Mouse (Mus musculus): ENCODE measurements at regions not wholly inside any gene's neighbourhood (a gene's known extent, or its start where the extent isn't known, plus 50 kb on each side); places are given as distances from the start of the nearest gene placed in this dataset.

GRCm38 (mm10) chr1:143053599-143053998 lies 586.9 kb upstream of the B3galt2 start:
- 89% methylated on average over 2 of the region's 2 CpGs for WGBS
- DNase-seq (ENCODE audit: low spot score) (no peak), ATAC-seq (ENCODE audit: low FRiP score) (no peak)
- H3K27ac ChIP-seq (ENCODE audit: low read depth, low read length), result no peak overlapping the region
- no peaks in the 10 kb centered on the region for H3K36me3 ChIP-seq (ENCODE audit: control insufficient read depth, insufficient read depth, low read length)
- no peaks in the 10 kb centered on the region for H3K9me3 ChIP-seq (ENCODE audit: control insufficient read depth, low read length)
- no peak overlapping the region for H3K4me2 ChIP-seq (replicated peaks; ENCODE audit: low read depth, low read length)
- H3K4me1 ChIP-seq (replicated peaks; ENCODE audit: control insufficient read depth, insufficient read depth, low read length), result no peaks in the 10 kb centered on the region
- H3K9ac ChIP-seq (ENCODE audit: low read depth, low read length), result no peak overlapping the region
- no peaks in the 10 kb centered on the region for H3K27me3 ChIP-seq (ENCODE audit: control insufficient read depth, insufficient read depth, low read length)
- no peak overlapping the region for H3K4me3 ChIP-seq (ENCODE audit: low read depth, low read length)

GRCm38 (mm10) chr1:143054451-143055024 lies 585.9 kb upstream of the B3galt2 start:
- H3K9ac ChIP-seq (ENCODE audit: low read depth, low read length), result no peak overlapping the region
- no peak overlapping the region for H3K4me3 ChIP-seq (ENCODE audit: low read depth, low read length)
- H3K4me1 ChIP-seq (replicated peaks; ENCODE audit: control insufficient read depth, insufficient read depth, low read length), result no peaks in the 10 kb centered on the region
- 75% methylated on average over 3 of the region's 3 CpGs for WGBS
- H3K27ac ChIP-seq (ENCODE audit: low read depth, low read length), result no peak overlapping the region
- no peaks in the 10 kb centered on the region for H3K9me3 ChIP-seq (ENCODE audit: control insufficient read depth, low read length)
- no peaks in the 10 kb centered on the region for H3K27me3 ChIP-seq (ENCODE audit: control insufficient read depth, insufficient read depth, low read length)
- no peak for DNase-seq (ENCODE audit: low spot score)
- no peaks in the 10 kb centered on the region for H3K36me3 ChIP-seq (ENCODE audit: control insufficient read depth, insufficient read depth, low read length)
- no peak for ATAC-seq (ENCODE audit: low FRiP score)
- H3K4me2 ChIP-seq (replicated peaks; ENCODE audit: low read depth, low read length), result no peak overlapping the region

- 60% methylated on average over 4 of the region's 4 CpGs for WGBS
- no peaks in the 10 kb centered on the region for H3K9me3 ChIP-seq (ENCODE audit: control insufficient read depth, low read length)
- ATAC-seq (ENCODE audit: low FRiP score), result peak; percentile 55; the same call in 1 of the 2 replicates
- no peaks in the 10 kb centered on the region for H3K36me3 ChIP-seq (ENCODE audit: control insufficient read depth, insufficient read depth, low read length)
- no peak overlapping the region for H3K4me2 ChIP-seq (replicated peaks; ENCODE audit: low read depth, low read length)
- no peak overlapping the region for H3K27ac ChIP-seq (ENCODE audit: low read depth, low read length)
- no peak overlapping the region for H3K9ac ChIP-seq (ENCODE audit: low read depth, low read length)
- no peak for DNase-seq (ENCODE audit: low spot score)
- H3K27me3 ChIP-seq (ENCODE audit: control insufficient read depth, insufficient read depth, low read length), result no peaks in the 10 kb centered on the region
- no peak overlapping the region for H3K4me3 ChIP-seq (ENCODE audit: low read depth, low read length)
- no peaks in the 10 kb centered on the region for H3K4me1 ChIP-seq (replicated peaks; ENCODE audit: control insufficient read depth, insufficient read depth, low read length)
These were observed 579.5 kb upstream of the B3galt2 start for GRCm38 (mm10) chr1:143060698-143061576.

GRCm38 (mm10) chr1:143065493-143065892 lies 575.0 kb upstream of the B3galt2 start:
- Histone ChIP-seq H3K9me3 (ENCODE audit: control insufficient read depth, low read length) (no peaks in the 10 kb centered on the region), H3K4me3 (ENCODE audit: low read depth, low read length) (no peak overlapping the region), H3K36me3 (ENCODE audit: control insufficient read depth, insufficient read depth, low read length) (no peaks in the 10 kb centered on the region), H3K9ac (ENCODE audit: low read depth, low read length) (no peak overlapping the region), H3K4me1 (replicated peaks; ENCODE audit: control insufficient read depth, insufficient read depth, low read length) (no peaks in the 10 kb centered on the region), H3K27me3 (ENCODE audit: control insufficient read depth, insufficient read depth, low read length) (no peaks in the 10 kb centered on the region), H3K27ac (ENCODE audit: low read depth, low read length) (no peak overlapping the region), H3K4me2 (replicated peaks; ENCODE audit: low read depth, low read length) (no peak overlapping the region)
- DNase-seq (ENCODE audit: low spot score) (no peak), ATAC-seq (ENCODE audit: low FRiP score) (no peak)

DNA sequence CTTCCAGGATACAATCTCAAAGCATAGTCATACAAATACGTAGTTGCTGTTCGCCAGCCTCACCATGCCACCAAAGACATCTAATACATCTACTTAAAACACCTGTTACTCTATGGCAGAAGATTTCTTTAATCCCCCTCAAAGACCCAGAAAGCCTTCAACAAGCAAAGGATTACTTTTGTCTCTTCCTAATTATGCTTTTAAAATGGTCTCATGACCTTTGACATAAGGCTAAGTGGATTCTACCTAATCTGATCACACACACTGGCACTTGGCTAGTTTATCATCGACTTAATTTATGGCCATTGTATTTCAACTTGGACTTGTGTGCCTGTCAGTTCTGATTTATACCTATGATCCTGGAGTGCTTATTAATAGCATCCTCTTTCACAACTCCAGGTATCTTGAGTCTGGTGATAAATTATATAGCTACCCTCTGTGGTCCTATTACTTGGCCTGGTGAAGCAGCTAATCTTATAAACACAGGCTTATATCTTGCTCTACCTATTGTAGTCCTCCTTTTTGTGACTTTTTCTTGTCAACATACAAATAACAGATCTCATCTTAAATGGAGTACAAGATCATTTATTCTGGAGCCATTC lies 568.6 kb upstream of the B3galt2 start:
- ATAC-seq (ENCODE audit: low FRiP score), result no peak
- no peaks in the 10 kb centered on the region for H3K4me1 ChIP-seq (replicated peaks; ENCODE audit: control insufficient read depth, insufficient read depth, low read length)
- WGBS, result 88% methylated on average over 3 of the region's 3 CpGs

GRCm38 (mm10) chr1:143074999-143075398 lies 565.5 kb upstream of the B3galt2 start:
- ATAC-seq (ENCODE audit: low FRiP score) (no peak), DNase-seq (ENCODE audit: low spot score) (no peak)
- no peaks in the 10 kb centered on the region for H3K36me3 ChIP-seq (ENCODE audit: control insufficient read depth, insufficient read depth, low read length)
- H3K27me3 ChIP-seq (ENCODE audit: control insufficient read depth, insufficient read depth, low read length), result no peaks in the 10 kb centered on the region
- H3K27ac ChIP-seq (ENCODE audit: low read depth, low read length), result no peak overlapping the region
- no peaks in the 10 kb centered on the region for H3K4me1 ChIP-seq (replicated peaks; ENCODE audit: control insufficient read depth, insufficient read depth, low read length)
- H3K9me3 ChIP-seq (ENCODE audit: control insufficient read depth, low read length), result no peaks in the 10 kb centered on the region
- no peak overlapping the region for H3K4me2 ChIP-seq (replicated peaks; ENCODE audit: low read depth, low read length)
- 87% methylated on average over 4 of the region's 4 CpGs for WGBS
- no peak overlapping the region for H3K9ac ChIP-seq (ENCODE audit: low read depth, low read length)
- H3K4me3 ChIP-seq (ENCODE audit: low read depth, low read length), result no peak overlapping the region

More for the DNA sequence above, 568.6 kb upstream of the B3galt2 start:
- no peaks in the 10 kb centered on the region for H3K27me3 ChIP-seq (ENCODE audit: control insufficient read depth, insufficient read depth, low read length)
- no peaks in the 10 kb centered on the region for H3K9me3 ChIP-seq (ENCODE audit: control insufficient read depth, low read length)
- no peak overlapping the region for H3K9ac ChIP-seq (ENCODE audit: low read depth, low read length)
- DNase-seq (ENCODE audit: low spot score), result no peak
- no peaks in the 10 kb centered on the region for H3K36me3 ChIP-seq (ENCODE audit: control insufficient read depth, insufficient read depth, low read length)
- H3K4me3 ChIP-seq (ENCODE audit: low read depth, low read length), result no peak overlapping the region
- H3K4me2 ChIP-seq (replicated peaks; ENCODE audit: low read depth, low read length), result no peak overlapping the region
- H3K27ac ChIP-seq (ENCODE audit: low read depth, low read length), result no peak overlapping the region

DNA sequence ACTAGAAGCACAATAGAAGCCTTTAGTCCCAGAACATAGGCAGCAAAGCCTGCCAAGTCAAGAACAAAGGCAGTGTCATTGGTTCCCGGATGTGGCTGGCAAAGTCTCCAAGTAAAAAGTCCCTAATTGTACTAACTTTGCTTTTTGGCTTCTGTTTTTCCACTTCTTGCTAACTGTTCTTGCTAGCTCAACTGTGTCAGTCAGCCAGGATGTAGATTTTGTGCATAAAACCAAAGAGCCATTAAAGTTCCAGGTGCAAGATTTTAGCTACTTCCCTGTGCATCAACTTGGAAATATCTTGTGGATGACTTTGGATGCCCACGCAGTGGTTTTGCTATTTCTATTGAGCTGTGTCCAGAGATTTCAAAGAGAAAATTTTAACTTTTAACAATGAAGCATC lies 560.0 kb upstream of the B3galt2 start:
- no peak overlapping the region for H3K27ac ChIP-seq (ENCODE audit: low read depth, low read length)
- DNase-seq (ENCODE audit: low spot score), result no peak
- H3K27me3 ChIP-seq (ENCODE audit: control insufficient read depth, insufficient read depth, low read length), result no peaks in the 10 kb centered on the region
- no peaks in the 10 kb centered on the region for H3K4me1 ChIP-seq (replicated peaks; ENCODE audit: control insufficient read depth, insufficient read depth, low read length)
- H3K4me2 ChIP-seq (replicated peaks; ENCODE audit: low read depth, low read length), result no peak overlapping the region
- no peak overlapping the region for H3K9ac ChIP-seq (ENCODE audit: low read depth, low read length)
- H3K9me3 ChIP-seq (ENCODE audit: control insufficient read depth, low read length), result no peaks in the 10 kb centered on the region
- no peaks in the 10 kb centered on the region for H3K36me3 ChIP-seq (ENCODE audit: control insufficient read depth, insufficient read depth, low read length)
- H3K4me3 ChIP-seq (ENCODE audit: low read depth, low read length), result no peak overlapping the region
- 86% methylated on average over 2 of the region's 2 CpGs for WGBS
- no peak for ATAC-seq (ENCODE audit: low FRiP score)

GRCm38 (mm10) chr1:143096904-143097303 lies 543.6 kb upstream of the B3galt2 start:
- no peak overlapping the region for H3K27ac ChIP-seq (ENCODE audit: low read depth, low read length)
- ATAC-seq (ENCODE audit: low FRiP score), result no peak

DNA sequence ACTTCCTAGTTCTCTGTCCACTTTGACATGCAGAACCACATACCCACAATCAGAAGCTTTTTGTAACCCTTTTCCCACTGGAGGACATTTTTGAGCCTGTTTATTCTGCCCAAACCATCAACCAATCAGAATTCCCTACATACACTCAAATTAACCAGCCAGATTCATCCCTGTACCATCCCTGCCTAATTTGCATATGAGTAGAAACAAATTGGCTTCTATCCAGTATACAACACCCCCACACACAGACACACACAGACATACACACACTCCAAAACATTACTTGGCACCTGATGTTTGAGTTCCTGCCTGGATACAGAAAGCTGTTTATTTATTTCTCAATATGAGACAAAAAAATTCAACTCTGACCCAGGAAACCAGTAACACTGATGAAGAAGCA lies 542.2 kb upstream of the B3galt2 start:
- Histone ChIP-seq H3K27ac (ENCODE audit: low read depth, low read length) (no peak overlapping the region), H3K36me3 (ENCODE audit: control insufficient read depth, insufficient read depth, low read length) (no peaks in the 10 kb centered on the region), H3K9me3 (ENCODE audit: control insufficient read depth, low read length) (no peaks in the 10 kb centered on the region), H3K4me3 (ENCODE audit: low read depth, low read length) (no peak overlapping the region), H3K9ac (ENCODE audit: low read depth, low read length) (no peak overlapping the region), H3K4me2 (replicated peaks; ENCODE audit: low read depth, low read length) (no peak overlapping the region), H3K27me3 (ENCODE audit: control insufficient read depth, insufficient read depth, low read length) (no peaks in the 10 kb centered on the region), H3K4me1 (replicated peaks; ENCODE audit: control insufficient read depth, insufficient read depth, low read length) (no peaks in the 10 kb centered on the region)
- ATAC-seq (ENCODE audit: low FRiP score) (no peak), DNase-seq (ENCODE audit: low spot score) (no peak)

More at GRCm38 (mm10) chr1:143096904-143097303, 543.6 kb upstream of the B3galt2 start:
- WGBS, result 91% methylated on average over 4 of the region's 4 CpGs
- DNase-seq (ENCODE audit: low spot score), result no peak
- Histone ChIP-seq H3K9me3 (ENCODE audit: control insufficient read depth, low read length) (no peaks in the 10 kb centered on the region), H3K4me3 (ENCODE audit: low read depth, low read length) (no peak overlapping the region), H3K4me1 (replicated peaks; ENCODE audit: control insufficient read depth, insufficient read depth, low read length) (no peaks in the 10 kb centered on the region), H3K27me3 (ENCODE audit: control insufficient read depth, insufficient read depth, low read length) (no peaks in the 10 kb centered on the region), H3K9ac (ENCODE audit: low read depth, low read length) (no peak overlapping the region), H3K4me2 (replicated peaks; ENCODE audit: low read depth, low read length) (no peak overlapping the region), H3K36me3 (ENCODE audit: control insufficient read depth, insufficient read depth, low read length) (no peaks in the 10 kb centered on the region)
